Mouse (Mus musculus): ENCODE results near the gene Cox8b.

DNA sequence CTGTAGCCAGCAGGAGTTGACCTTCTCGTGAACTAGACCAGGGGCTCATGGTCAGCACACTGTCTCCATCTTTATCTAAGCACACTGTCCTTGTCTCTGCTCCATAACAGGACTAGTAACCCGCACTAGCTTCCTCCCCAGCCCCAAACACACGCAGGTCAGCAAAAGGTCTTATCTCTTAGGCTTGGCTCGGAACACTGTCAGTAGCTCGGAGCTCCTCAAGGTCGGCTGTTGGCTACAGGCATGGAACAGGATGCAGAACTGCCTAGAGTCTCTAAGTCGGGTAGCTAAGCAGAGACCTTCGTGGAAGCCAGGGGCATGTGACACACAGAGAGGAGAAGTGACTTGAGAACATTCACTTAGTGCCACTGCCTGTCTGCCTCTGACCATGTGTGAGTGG lies 47.9 kb upstream of the Cox8b start:
- no peak for TF ChIP-seq CTCF (IDR thresholded peaks at IDR 0.05; ENCODE audit: extremely low read depth, insufficient read length, insufficient replicate concordance, low read depth, low read length)
- TF ChIP-seq POLR2A (IDR thresholded peaks at IDR 0.05; ENCODE audit: low read depth, low read length), result no peak
